Mouse (Mus musculus) ovary, adult 10 weeks (tissue): ENCODE data around the gene Setd6. TPM values are rescaled to one million over a fixed set of nuclear protein-coding genes. Genes with fewer than 3 reads are reported as not detected.

Source experiments
- polyA plus RNA-seq: library from polyadenylated mRNA; stranded (reverse); fragments of 350-450 nt; fragmentation: Illumina TruSeq; extraction: RNeasy Lipid Tissue Mini Kit (QIAGEN cat#74804); gene quantifications from one replicate; pipeline ENCODE4 v1.2.3, GENCODE M21; 2014

Gene Setd6
- 16.1 TPM for polyA plus RNA-seq

GRCm38 (mm10) chr8:95715676-95716531 lies at the start of gene Setd6:
Setd6 (plus strand) TSS chr8:95715881.

GRCm38 (mm10) chr8:95676631-95677030 lies 39.0 kb upstream of the Setd6 start, which contains the start of gene Ndrg4:
Ndrg4 (plus strand) TSS chr8:95676980.

Other genes starting within 250 kb of the Setd6 start
- gene Csnk2a2, start 225.8 kb upstream of the Setd6 start, polyA plus RNA-seq: 317 TPM
- 3.3 TPM for gene Ccdc113, start 181.8 kb upstream of the Setd6 start, polyA plus RNA-seq
- gene Prss54, start 139.5 kb upstream of the Setd6 start, polyA plus RNA-seq: not detected
- 8.2 TPM for gene Gins3, start 82.4 kb upstream of the Setd6 start, polyA plus RNA-seq
- gene Ndrg4, start 38.9 kb upstream of the Setd6 start, polyA plus RNA-seq: 3.0 TPM
- 293 TPM for gene Cnot1, start 91.6 kb downstream of the Setd6 start, polyA plus RNA-seq
- gene Sap18b, start 109.5 kb downstream of the Setd6 start, polyA plus RNA-seq: 5.1 TPM
- gene Slc38a7, start 137.7 kb downstream of the Setd6 start, polyA plus RNA-seq: 2.5 TPM
- gene Got2, start 172.7 kb downstream of the Setd6 start, polyA plus RNA-seq: 23.1 TPM